16 mouse cellular contexts compared by ENCODE assay signal in genomic region chr6:36789261-36789660, GRCm38 (mm10). TPM values are rescaled to one million over a fixed set of nuclear protein-coding genes. Genes with fewer than 3 reads are reported as not detected.
A peak's percentile ranks its signal among the peaks of the same experiment; 100 is the strongest.
DNase-seq lines count a peak whose midpoint lies in the region; ATAC-seq and TF ChIP-seq lines count a peak whose summit lies in the region.
"Had no signal": no experiment of that assay in that cellular context is flagged by ENCODE, and none has a peak within 500 bp of the region (broad histone marks: within the 10 kb centered on the region; RNA-seq: fewer than 3 reads in every experiment).

No protein-coding gene starts in this region.

- no peak for DNase-seq in heart, postnatal 14 days
- no peak for DNase-seq in left cerebral cortex, adult 2 months (ENCODE audit: extremely low spot score in 1 of 2, low spot score in 2 of 2)
- no peak for DNase-seq in left cerebral cortex, postnatal 25 days (ENCODE audit: low spot score in 2 of 2)
- peak; percentile 59 for DNase-seq in adipocyte (ENCODE audit: low spot score)
- DNase-seq in midbrain, embryonic 14.5 days, result no peak
- no peak for DNase-seq in adrenal gland, postnatal 4 days (ENCODE audit: low spot score in 2 of 2)
- no peak for DNase-seq in spleen, postnatal 10 days (ENCODE audit: low spot score in 2 of 2)
- DNase-seq: heart, adult 2 months; kidney, adult 11 months; lung, adult 2 months; thymus, postnatal 25 days had no signal

- 53% methylated on average over 4 of the region's 4 CpGs for WGBS in heart, embryonic 13.5 days
- WGBS in midbrain, embryonic 14.5 days, result 23% methylated on average over 4 of the region's 4 CpGs

- TF ChIP-seq CTCF in left cerebral cortex, adult 2 months (IDR thresholded peaks at IDR 0.05), result no peak

- H3K27ac ChIP-seq in heart, embryonic 13.5 days (replicated peaks), result peak overlapping the region; percentile 33; the same call in 1 of the 2 replicates
- peak overlapping the region; percentile 79 for H3K27ac ChIP-seq in left cerebral cortex, adult 2 months
- peak overlapping the region; percentile 61 for H3K27ac ChIP-seq in midbrain, embryonic 14.5 days (replicated peaks; ENCODE audit: low read depth, low read length)
- H3K27ac ChIP-seq: embryonic facial prominence, embryonic 10.5 days; heart, adult 2 months; heart, embryonic 15.5 days; macrophage had no signal

- H3K4me3 ChIP-seq in heart, embryonic 13.5 days, result no peak overlapping the region
- no peak overlapping the region for H3K4me3 ChIP-seq in left cerebral cortex, adult 2 months
- no peak overlapping the region for H3K4me3 ChIP-seq in midbrain, embryonic 14.5 days (replicated peaks; ENCODE audit: low read depth, low read length)
- H3K4me3 ChIP-seq: embryonic facial prominence, embryonic 10.5 days; heart, adult 2 months; heart, embryonic 15.5 days had no signal

- H3K4me1 ChIP-seq in heart, embryonic 13.5 days, result peaks cover 42% of the 10 kb centered on the region
- peaks cover 40% of the 10 kb centered on the region for H3K4me1 ChIP-seq in midbrain, embryonic 14.5 days (ENCODE audit: control insufficient read depth, insufficient read depth, low read length)

- no peak overlapping the region for H3K9ac ChIP-seq in heart, embryonic 13.5 days
- H3K9ac ChIP-seq in midbrain, embryonic 14.5 days (replicated peaks; ENCODE audit: low read length), result no peak overlapping the region
- H3K9ac ChIP-seq: heart, embryonic 15.5 days had no signal

- no peaks in the 10 kb centered on the region for H3K27me3 ChIP-seq in heart, embryonic 13.5 days (replicated peaks)
- no peaks in the 10 kb centered on the region for H3K27me3 ChIP-seq in midbrain, embryonic 14.5 days (ENCODE audit: control insufficient read depth, insufficient read depth, low read length)
- H3K27me3 ChIP-seq: heart, embryonic 15.5 days had no signal

- no peaks in the 10 kb centered on the region for H3K9me3 ChIP-seq in heart, embryonic 13.5 days
- no peaks in the 10 kb centered on the region for H3K9me3 ChIP-seq in midbrain, embryonic 14.5 days (ENCODE audit: control insufficient read depth, low read length)
- H3K9me3 ChIP-seq: embryonic facial prominence, embryonic 10.5 days; heart, embryonic 15.5 days had no signal

- H3K36me3 ChIP-seq in heart, embryonic 13.5 days, result no peaks in the 10 kb centered on the region; the same call in 1 of the 2 replicates
- no peaks in the 10 kb centered on the region; the same call in none of the 2 replicates for H3K36me3 ChIP-seq in midbrain, embryonic 14.5 days (ENCODE audit: control insufficient read depth, insufficient read depth, low read length)
- H3K36me3 ChIP-seq: heart, embryonic 15.5 days had no signal

- intact Hi-C loops in heart, postnatal 14 days (cut with DNase I), result no loop called here
- intact Hi-C loops in left cerebral cortex, adult 2 months (cut with DNase I), result no loop called here
- intact Hi-C loops in left cerebral cortex, postnatal 25 days (cut with DNase I), result no loop called here

- H3K4me2 ChIP-seq in heart, embryonic 13.5 days, result no peak overlapping the region
- no peak overlapping the region; the same call in 1 of the 2 replicates for H3K4me2 ChIP-seq in midbrain, embryonic 14.5 days (ENCODE audit: low read length)
- H3K4me2 ChIP-seq: liver, embryonic 11.5 days had no signal

- no peak for ATAC-seq in heart, embryonic 13.5 days (ENCODE audit: extremely low read depth, insufficient number of reproducible peaks, low FRiP score, low TSS enrichment)
- ATAC-seq in midbrain, embryonic 14.5 days (ENCODE audit: low FRiP score, low TSS enrichment), result no peak

RNA-seq across cellular contexts. Expression of gene Ptn, which starts 20.8 kb away (rescaled TPM):
- polyA plus RNA-seq in heart, embryonic 13.5 days (2015; fragmentation: Nextera tagmentation; extraction: Ambion mirVana), result 328 and 358 TPM in 2 replicates
- 10 to 100 TPM; 14.0 to 14.3 TPM for total RNA-seq in heart, postnatal 14 days (2021)
- total RNA-seq in left cerebral cortex, adult 2 months (2021), result 100 to 1,000 TPM; 358 to 392 TPM
- total RNA-seq in left cerebral cortex, postnatal 25 days (2021), result 100 to 1,000 TPM; 440 to 472 TPM
- polyA plus RNA-seq in midbrain, embryonic 14.5 days (2014; fragmentation: Nextera tagmentation; extraction: Ambion mirVana), result 680 and 686 TPM in 2 replicates
- total RNA-seq in adrenal gland, postnatal 4 days (2021), result 100 to 1,000 TPM in 1 of 2 experiments, 10 to 100 TPM in 1; 99.9 to 148 TPM

Comparison
In these comparisons a context has a peak if more than half of its experiments do, and no peak if none do; other contexts are left out.
1. RNA of gene Ptn, which starts 20.8 kb away (total RNA-seq): 440 to 472 TPM in left cerebral cortex, postnatal 25 days, 358 to 392 TPM in left cerebral cortex, adult 2 months and 99.9 to 148 TPM in adrenal gland, postnatal 4 days; 14.0 to 14.3 TPM in heart, postnatal 14 days; every median in the first group is over 4 times any median in the second.
2. Peak in every context shown above with its lines, with median percentiles within 50 percentile points of each other: H3K27ac ChIP-seq.